Mouse (Mus musculus): ENCODE data around the gene Zscan18. TPM values are rescaled to one million over a fixed set of nuclear protein-coding genes. Genes with fewer than 3 reads are reported as not detected.
"Not testable (repeated sequence)": the region's sequence is repeated elsewhere in the genome, so short reads cannot be mapped to it uniquely, and the experiment has no call there.

The Zscan18 gene
- polyA plus RNA-seq (2012; rRNA removed): 0.38 and 0.52 TPM in 2 replicates

GRCm38 (mm10) chr7:12802866-12803726, at the start of gene Zscan18:
TSS of gene Zscan18 (minus strand) at chr7:12803635.
- no peak for DNase-seq (ENCODE audit: low read depth, low spot score)
- WGBS: 6% methylated on average over 31 of the region's 31 CpGs

- 97% methylated on average over 4 of the region's 4 CpGs for WGBS
- no peak for DNase-seq (ENCODE audit: low read depth, low spot score)
These were observed 32.3 kb upstream of the Zscan18 start for GRCm38 (mm10) chr7:12835779-12836178.

- WGBS: 9% methylated on average over 13 of the region's 13 CpGs
- no peak for DNase-seq (ENCODE audit: low read depth, low spot score)
These were observed 31.8 kb upstream of the Zscan18 start for GRCm38 (mm10) chr7:12835193-12835671.

- 2% methylated on average over 47 of the region's 47 CpGs for WGBS
- peak; percentile 80 for DNase-seq (ENCODE audit: low read depth, low spot score)
These were observed 31.0 kb upstream of the Zscan18 start, which contains the start of gene Zfp110 for GRCm38 (mm10) chr7:12834162-12835120. TSS of gene Zfp110 (plus strand) at chr7:12834761.

DNA sequence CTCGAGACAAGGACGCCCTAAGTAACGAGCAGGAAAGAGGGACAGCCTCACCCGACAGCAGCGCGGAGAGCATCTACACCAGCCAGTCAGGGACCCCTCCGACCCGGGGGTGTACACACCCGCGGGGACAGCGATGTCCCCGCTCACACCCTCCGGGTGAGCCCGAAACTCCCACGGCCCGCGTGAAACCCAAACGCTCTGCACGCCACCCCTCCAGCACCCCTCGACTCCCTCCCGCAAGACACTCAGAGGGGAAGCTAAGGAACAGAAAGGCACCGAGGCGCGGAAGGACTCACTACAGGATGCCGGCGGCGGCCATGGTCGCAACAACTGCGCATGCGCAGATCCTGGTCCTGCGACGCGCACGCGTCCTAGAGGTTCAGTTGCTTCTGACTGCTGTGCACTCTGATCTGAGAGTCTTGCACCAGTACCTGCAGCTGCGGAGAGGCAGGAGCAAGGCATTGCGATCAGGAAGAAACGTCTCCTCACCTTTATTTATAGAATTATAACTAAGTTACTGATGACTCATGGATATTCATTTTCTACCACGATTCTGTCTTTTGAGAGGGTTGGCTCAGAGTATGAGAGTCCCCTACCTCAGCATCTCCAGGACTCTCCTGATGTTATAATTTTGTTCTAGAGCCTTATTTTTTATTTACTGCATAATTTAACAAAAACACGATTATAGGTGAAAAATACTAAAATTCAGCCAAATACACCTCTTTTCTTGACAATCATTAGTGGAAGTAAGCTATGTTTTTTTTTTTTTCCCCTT, 15.3 kb upstream of the Zscan18 start, which contains the start of gene Zfp329:
Gene Zfp329 (minus strand): TSS at position 338 of the 775 bp plus-strand sequence.
- DNase-seq (ENCODE audit: low read depth, low spot score): no peak
- WGBS: under 1% methylated on average over 40 of the region's 40 CpGs

DNA sequence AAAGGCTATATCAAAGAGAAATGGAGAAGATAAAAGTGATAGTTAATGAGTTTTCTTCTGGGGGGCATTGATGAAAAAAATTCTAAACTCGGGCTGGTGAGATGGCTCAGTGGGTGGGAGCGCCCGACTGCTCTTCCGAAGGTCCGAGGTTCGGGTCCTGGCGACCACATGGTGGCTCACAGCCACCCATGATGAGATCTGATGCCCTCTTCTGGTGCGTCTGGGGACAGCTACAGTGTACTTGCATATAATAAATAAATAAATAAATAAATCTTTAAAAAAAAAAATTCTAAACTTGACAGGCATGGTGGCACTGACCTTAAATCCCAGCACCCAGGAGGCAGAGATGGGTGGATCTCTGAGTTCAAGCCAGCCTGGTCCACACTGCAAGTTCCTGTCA, 12.1 kb upstream of the Zscan18 start:
- WGBS: 98% methylated on average over 8 of the region's 8 CpGs
- DNase-seq (ENCODE audit: low read depth, low spot score): no peak

DNA sequence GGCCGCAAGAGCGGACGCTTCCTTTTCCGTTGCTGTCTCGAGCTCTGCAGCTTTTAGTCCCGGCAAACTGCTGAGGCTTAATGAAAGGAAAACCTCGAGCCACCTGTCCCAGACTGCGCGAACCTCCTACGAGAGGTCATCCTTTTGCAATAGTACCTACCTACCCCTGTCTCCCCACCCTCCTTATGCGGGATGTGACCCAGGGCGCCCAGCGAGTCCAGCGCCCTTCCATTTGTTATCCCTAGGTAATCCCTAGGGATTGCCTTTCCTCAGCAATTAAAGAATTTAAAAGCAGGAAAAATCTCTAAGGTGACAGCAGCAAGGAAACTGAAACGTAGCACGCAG, 264 bp upstream of the Zscan18 start:
- DNase-seq (ENCODE audit: low read depth, low spot score): no peak
- under 1% methylated on average over 16 of the region's 16 CpGs for WGBS

DNA sequence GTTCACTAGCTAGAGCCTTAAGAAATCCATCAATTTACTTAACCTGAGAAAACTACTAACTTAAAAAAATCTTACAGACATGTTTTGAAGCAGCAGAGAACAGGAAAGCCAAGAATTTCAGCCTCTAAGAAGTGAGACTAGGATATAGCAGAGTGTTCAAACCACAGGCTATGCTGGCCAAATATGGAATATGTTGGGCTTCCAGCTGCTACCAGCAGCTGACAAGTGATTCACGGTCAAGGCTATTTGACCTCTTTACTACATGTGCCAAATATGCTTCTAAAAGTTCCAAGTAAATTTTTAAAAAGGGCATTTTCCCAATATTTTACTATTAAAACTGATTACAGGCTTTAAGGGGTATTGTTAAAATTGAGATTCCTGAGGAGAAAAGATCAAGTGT, 3.9 kb downstream of the Zscan18 start:
- 70% methylated on average over 1 of the region's 1 CpGs for WGBS
- no peak for DNase-seq (ENCODE audit: low read depth, low spot score)

DNA sequence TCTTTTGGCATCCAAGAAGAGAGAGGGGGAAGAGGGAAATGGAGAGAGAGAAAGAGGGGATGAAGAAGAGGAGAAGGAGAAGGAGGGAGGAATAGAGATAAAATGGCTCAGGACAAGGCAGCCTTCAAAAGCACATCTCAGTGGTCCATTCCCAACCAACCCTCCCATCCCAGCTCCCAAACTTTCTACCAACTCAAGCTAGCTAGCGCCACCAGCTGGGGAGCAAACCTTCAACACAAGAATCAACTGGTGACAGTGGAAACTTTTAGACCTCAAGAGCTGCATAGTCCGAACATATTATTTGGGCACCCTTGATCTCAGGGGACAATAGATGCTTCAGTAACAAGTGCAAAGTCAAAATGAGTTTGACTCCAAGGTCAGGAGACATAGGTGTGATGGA, 5.5 kb downstream of the Zscan18 start:
- whole genome bisulfite sequencing: 77% methylated on average over 2 of the region's 2 CpGs
- no peak for DNase-seq (ENCODE audit: low read depth, low spot score)

DNA sequence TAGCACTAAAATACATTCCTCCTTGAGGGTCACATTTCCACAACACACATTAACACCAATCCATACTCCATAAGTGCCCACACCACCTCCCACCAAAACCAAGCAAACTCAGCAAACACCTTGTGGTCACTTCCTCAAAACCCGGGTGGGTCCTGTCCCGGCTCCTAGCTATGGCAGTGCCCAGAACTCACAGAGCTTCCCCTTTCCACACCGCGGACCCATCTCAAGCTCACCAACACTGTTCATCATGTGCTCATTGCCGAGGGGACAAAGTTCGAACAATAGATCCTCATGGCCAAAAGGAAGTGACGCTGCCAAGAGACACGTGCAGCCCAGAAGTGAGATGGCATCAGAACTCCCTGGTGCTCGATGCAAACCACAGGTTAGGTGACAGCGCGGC, 10.8 kb downstream of the Zscan18 start:
- WGBS: 84% methylated on average over 11 of the region's 11 CpGs
- not testable (repeated sequence) for DNase-seq (ENCODE audit: low read depth, low spot score)

GRCm38 (mm10) chr7:12788025-12788424, 15.4 kb downstream of the Zscan18 start:
- no peak for DNase-seq (ENCODE audit: low read depth, low spot score)
- WGBS: 36% methylated on average over 5 of the region's 5 CpGs

- DNase-seq (ENCODE audit: low read depth, low spot score): no peak
- 68% methylated on average over 6 of the region's 6 CpGs for WGBS
These were observed 16.1 kb downstream of the Zscan18 start for GRCm38 (mm10) chr7:12787333-12787732.

DNA sequence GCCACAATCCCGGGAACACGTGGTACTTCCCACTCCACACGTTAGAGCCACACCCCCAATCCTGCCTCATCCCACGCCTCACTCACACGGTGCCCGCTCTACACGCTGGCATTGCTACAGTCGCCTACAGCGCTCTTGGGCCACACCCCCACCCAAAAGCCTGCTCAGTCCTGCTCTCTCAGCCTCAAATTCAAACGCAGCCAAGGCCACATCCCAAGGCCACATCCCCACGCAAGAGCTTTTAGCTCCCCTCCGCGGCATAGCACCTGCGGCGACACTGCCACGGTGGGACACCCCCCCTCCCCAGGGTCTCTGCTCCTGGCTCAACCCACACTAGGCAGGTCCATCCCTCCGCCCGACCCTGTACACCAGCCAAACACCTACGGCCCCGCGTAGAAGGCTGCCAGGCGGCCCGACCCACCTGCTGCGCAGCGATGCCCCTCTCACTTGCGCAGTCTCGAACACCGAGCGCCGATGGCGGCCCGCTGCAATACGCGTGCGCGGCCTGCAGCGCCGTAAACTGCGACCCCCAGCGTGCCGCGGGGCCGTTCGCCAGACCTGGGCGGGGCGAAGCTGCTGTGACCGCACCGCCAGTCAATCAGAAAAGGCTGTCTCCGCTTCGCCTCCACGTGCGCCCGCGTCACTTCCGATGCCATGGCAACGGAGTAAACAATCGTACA, 23.1 kb downstream of the Zscan18 start:
- under 1% methylated on average over 57 of the region's 57 CpGs for WGBS
- no peak for DNase-seq (ENCODE audit: low read depth, low spot score)

GRCm38 (mm10) chr7:12779782-12780150, 23.7 kb downstream of the Zscan18 start:
- no peak for DNase-seq (ENCODE audit: low read depth, low spot score)
- 26% methylated on average over 10 of the region's 10 CpGs for WGBS

GRCm38 (mm10) chr7:12779141-12779540, 24.3 kb downstream of the Zscan18 start:
- DNase-seq (ENCODE audit: low read depth, low spot score): no peak
- WGBS: 81% methylated on average over 5 of the region's 5 CpGs

- WGBS: 88% methylated on average over 1 of the region's 1 CpGs
- no peak for DNase-seq (ENCODE audit: low read depth, low spot score)
These were observed 28.8 kb downstream of the Zscan18 start for GRCm38 (mm10) chr7:12774606-12775005.

DNA sequence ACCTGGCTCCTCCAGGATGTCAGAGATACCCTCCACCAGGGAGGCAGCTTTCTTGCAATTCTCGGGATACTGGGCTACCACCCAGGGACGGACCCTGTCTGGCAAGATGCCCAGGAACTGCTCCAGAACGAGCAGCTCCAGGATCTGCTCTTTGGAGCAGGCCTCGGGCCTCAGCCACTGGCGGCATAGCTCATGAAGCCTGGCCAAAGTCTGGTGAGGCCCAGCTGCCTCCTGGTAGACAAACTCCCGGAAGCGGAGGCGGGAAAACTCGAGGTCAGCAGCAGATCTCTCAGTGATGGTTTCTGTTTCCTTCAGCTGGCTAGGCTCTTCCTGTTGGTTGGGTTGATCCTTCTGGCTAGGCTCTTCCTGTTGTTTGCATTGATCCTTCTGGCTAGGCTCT, 29.3 kb downstream of the Zscan18 start:
- no peak for DNase-seq (ENCODE audit: low read depth, low spot score)
- WGBS: 85% methylated on average over 9 of the region's 9 CpGs

GRCm38 (mm10) chr7:12749431-12750198, 53.8 kb downstream of the Zscan18 start:
- DNase-seq (ENCODE audit: low read depth, low spot score): no peak
- 77% methylated on average over 24 of the region's 24 CpGs for WGBS

Measured in large intestine, adult 2 months (tissue).